Comparison of ENCODE assay signal across 8 mouse cellular contexts in genomic region chr5:148831141-148831547, GRCm38 (mm10).
DNase-seq lines count a peak whose midpoint lies in the region; ATAC-seq and TF ChIP-seq lines count a peak whose summit lies in the region.

No protein-coding gene starts in this region.

- H3K27ac ChIP-seq in embryonic fibroblast, embryonic 13.5 days (ENCODE audit: insufficient read depth, low read length) = no peak overlapping the region
- H3K27ac ChIP-seq in hindbrain, embryonic 14.5 days = no peak overlapping the region
- peak overlapping the region; percentile 82 for H3K27ac ChIP-seq in midbrain, embryonic 10.5 days (replicated peaks)

- DNase-seq in ovary, postnatal 36 days (ENCODE audit: low spot score) = peak; percentile 32
- no peak for DNase-seq in ovary, postnatal 10 days (ENCODE audit: low spot score)
- DNase-seq in hindbrain, embryonic 14.5 days (ENCODE audit: low spot score) = no peak
- peak; percentile 54 for DNase-seq in midbrain, embryonic 10.5 days (ENCODE audit: low spot score)
- no peak for DNase-seq in cerebellum, adult 8-10 months
- no peak for DNase-seq in adrenal gland, adult (ENCODE audit: inconsistent age in 2 of 2, low spot score in 1 of 2)

- H3K9me3 ChIP-seq in hindbrain, embryonic 14.5 days (ENCODE audit: control insufficient read depth, low read length) = no peaks in the 10 kb centered on the region
- no peaks in the 10 kb centered on the region for H3K9me3 ChIP-seq in midbrain, embryonic 10.5 days (replicated peaks)

- H3K9ac ChIP-seq in hindbrain, embryonic 14.5 days = peak overlapping the region; percentile 2; the same call in 1 of the 2 replicates

- peak overlapping the region; percentile 44 for H3K4me2 ChIP-seq in hindbrain, embryonic 14.5 days (replicated peaks)

- peak overlapping the region; percentile 8; the same call in 1 of the 2 replicates for H3K4me3 ChIP-seq in embryonic fibroblast, embryonic 13.5 days (ENCODE audit: insufficient read depth, low read length)
- H3K4me3 ChIP-seq in hindbrain, embryonic 14.5 days (replicated peaks; ENCODE audit: low read length) = peak overlapping the region; percentile 14
- H3K4me3 ChIP-seq in midbrain, embryonic 10.5 days = peak overlapping the region; percentile 46

- peaks cover 11% of the 10 kb centered on the region; the same call in 1 of the 2 replicates for H3K27me3 ChIP-seq in hindbrain, embryonic 14.5 days (ENCODE audit: control insufficient read depth, insufficient read depth, low read length)
- peaks cover 47% of the 10 kb centered on the region for H3K27me3 ChIP-seq in midbrain, embryonic 10.5 days (ENCODE audit: low read depth, poor library complexity, severe bottlenecking)

- TF ChIP-seq POLR2A in embryonic fibroblast, embryonic 13.5 days (IDR thresholded peaks at IDR 0.05; ENCODE audit: low read depth, low read length) = no peak

- 2% methylated on average over 9 of the region's 9 CpGs for whole genome bisulfite sequencing in hindbrain, embryonic 14.5 days
- 5% methylated on average over 9 of the region's 9 CpGs for WGBS in midbrain, embryonic 10.5 days

- no peaks in the 10 kb centered on the region for H3K36me3 ChIP-seq in hindbrain, embryonic 14.5 days (replicated peaks; ENCODE audit: control insufficient read depth, insufficient read depth)
- no peaks in the 10 kb centered on the region for H3K36me3 ChIP-seq in midbrain, embryonic 10.5 days

- TF ChIP-seq CTCF in embryonic fibroblast, embryonic 13.5 days (IDR thresholded peaks at IDR 0.05; ENCODE audit: borderline replicate concordance, insufficient read depth, low read length) = no peak

- no peaks in the 10 kb centered on the region for H3K4me1 ChIP-seq in embryonic fibroblast, embryonic 13.5 days (ENCODE audit: control insufficient read depth, insufficient read depth, low read length)
- 0 out of 2 replicates have a peak, but pooled peaks cover 3% of the 10 kb centered on the region for H3K4me1 ChIP-seq in hindbrain, embryonic 14.5 days (replicated peaks; ENCODE audit: control insufficient read depth, insufficient read depth, low read length)
- peaks cover 16% of the 10 kb centered on the region for H3K4me1 ChIP-seq in midbrain, embryonic 10.5 days

- no peak for ATAC-seq in hindbrain, embryonic 14.5 days (ENCODE audit: low FRiP score)
- no peak for ATAC-seq in activated CD4-positive, CD25-positive, alpha-beta regulatory T cell, adult 4 months

Comparison
In these comparisons a context has a peak if more than half of its experiments do, and no peak if none do; other contexts are left out.
1. DNase-seq: peak in ovary, postnatal 36 days (single experiment) and midbrain, embryonic 10.5 days (single experiment); none in ovary, postnatal 10 days (single experiment), hindbrain, embryonic 14.5 days (single experiment), cerebellum, adult 8-10 months (single experiment) and adrenal gland, adult (0 of 2).
2. Peak in every context shown above with its lines, with median percentiles within 50 percentile points of each other: H3K4me3 ChIP-seq.